Mouse (Mus musculus): ENCODE results near the gene Rnf187.

- TF ChIP-seq CTCF (IDR thresholded peaks at IDR 0.05; ENCODE audit: borderline replicate concordance, insufficient read depth, low read length), result no peak
- peak; percentile 8; the same call in 1 of the 2 replicates for TF ChIP-seq POLR2A (IDR thresholded peaks at IDR 0.05; ENCODE audit: low read depth, low read length)
Measured at GRCm38 (mm10) chr11:58957226-58957914, 18.7 kb upstream of the Rnf187 start.

Data from embryonic fibroblast, embryonic 13.5 days (primary cell).